8 mouse cellular contexts compared by ENCODE assay signal in genomic region chr13:43615194-43615576, GRCm38 (mm10). TPM values are rescaled to one million over a fixed set of nuclear protein-coding genes. Genes with fewer than 3 reads are reported as not detected.
A peak's percentile ranks its signal among the peaks of the same experiment; 100 is the strongest.
DNase-seq lines count a peak whose midpoint lies in the region; ATAC-seq and TF ChIP-seq lines count a peak whose summit lies in the region.

No protein-coding gene starts in this region.

- no peak for TF ChIP-seq CTCF in layer of hippocampus, adult 2 months (conservative IDR thresholded peaks at IDR 0.05)

- peaks cover 11% of the 10 kb centered on the region; the same call in 1 of the 2 replicates for H3K4me1 ChIP-seq in embryonic facial prominence, embryonic 14.5 days (ENCODE audit: control insufficient read depth, insufficient read depth, low read length)
- H3K4me1 ChIP-seq in stomach, embryonic 15.5 days = no peaks in the 10 kb centered on the region

- peak overlapping the region; percentile 69 for H3K4me3 ChIP-seq in layer of hippocampus, adult 2 months
- peak overlapping the region; percentile 72 for H3K4me3 ChIP-seq in embryonic facial prominence, embryonic 14.5 days (ENCODE audit: low read depth, low read length)
- peak overlapping the region; percentile 56 for H3K4me3 ChIP-seq in stomach, embryonic 15.5 days (replicated peaks)

- no peaks in the 10 kb centered on the region for H3K27me3 ChIP-seq in embryonic facial prominence, embryonic 14.5 days (replicated peaks; ENCODE audit: control insufficient read depth, insufficient read depth, low read length)
- no peaks in the 10 kb centered on the region for H3K27me3 ChIP-seq in stomach, embryonic 15.5 days (replicated peaks)

- peak; percentile 3; the same call in 1 of the 2 replicates for ATAC-seq in embryonic facial prominence, embryonic 14.5 days (ENCODE audit: low read depth)
- ATAC-seq in stomach, embryonic 15.5 days (ENCODE audit: insufficient read depth, low FRiP score, low read depth) = no peak

- 29% methylated on average over 9 of the region's 9 CpGs for WGBS in embryonic facial prominence, embryonic 14.5 days
- WGBS in stomach, embryonic 15.5 days = 24% methylated on average over 9 of the region's 9 CpGs

- no peak for DNase-seq in layer of hippocampus, adult 2 months (ENCODE audit: low spot score in 2 of 2)
- DNase-seq in layer of hippocampus, adult 18-20 months (ENCODE audit: low spot score in 2 of 2) = no peak
- no peak for DNase-seq in embryonic facial prominence, embryonic 14.5 days (ENCODE audit: low spot score)
- peak; percentile 28 for DNase-seq in liver
- DNase-seq in frontal cortex, postnatal 14 days (ENCODE audit: low spot score in 2 of 2) = no peak
- no peak for DNase-seq in lung, postnatal 25 days (ENCODE audit: low spot score)
- DNase-seq in kidney, postnatal 25 days = no peak

- no peaks in the 10 kb centered on the region for H3K36me3 ChIP-seq in embryonic facial prominence, embryonic 14.5 days (ENCODE audit: control insufficient read depth, insufficient read depth, low read length)
- no peaks in the 10 kb centered on the region for H3K36me3 ChIP-seq in stomach, embryonic 15.5 days

- no peaks in the 10 kb centered on the region for H3K9me3 ChIP-seq in embryonic facial prominence, embryonic 14.5 days (ENCODE audit: control insufficient read depth, low read length)
- H3K9me3 ChIP-seq in stomach, embryonic 15.5 days = no peaks in the 10 kb centered on the region

- peak overlapping the region; percentile 83 for H3K4me2 ChIP-seq in embryonic facial prominence, embryonic 14.5 days (ENCODE audit: low read depth, low read length)
- H3K4me2 ChIP-seq in stomach, embryonic 15.5 days = peak overlapping the region; percentile 75

- H3K27ac ChIP-seq in layer of hippocampus, adult 2 months = peak overlapping the region; percentile 96
- peak overlapping the region; percentile 62; the same call in 1 of the 2 replicates for H3K27ac ChIP-seq in embryonic facial prominence, embryonic 14.5 days (replicated peaks; ENCODE audit: low read depth, low read length)
- no peak overlapping the region for H3K27ac ChIP-seq in stomach, embryonic 15.5 days

- H3K9ac ChIP-seq in embryonic facial prominence, embryonic 14.5 days (ENCODE audit: low read depth, low read length) = peak overlapping the region; percentile 85
- H3K9ac ChIP-seq in stomach, embryonic 15.5 days = no peak overlapping the region

RNA-seq across cellular contexts. Expression of gene Rnf182, which starts 0.3 kb away (rescaled TPM):
- 10 to 100 TPM; 35.8 to 37.8 TPM for total RNA-seq in layer of hippocampus, adult 2 months (2021)
- total RNA-seq in layer of hippocampus, adult 18-20 months (2021) = 10 to 100 TPM; 33.3 to 35.9 TPM
- 7.8 and 8.2 TPM in 2 replicates for polyA plus RNA-seq in embryonic facial prominence, embryonic 14.5 days (2014; fragmentation: Nextera tagmentation; extraction: Ambion mirVana)
- polyA plus RNA-seq in stomach, embryonic 15.5 days (2015; fragmentation: Nextera tagmentation; extraction: Ambion mirVana) = 2.4 and 2.7 TPM in 2 replicates

RNA-seq across cellular contexts. Expression of gene Mcur1, which starts 55.2 kb away (rescaled TPM):
- total RNA-seq in layer of hippocampus, adult 2 months (2021) = 10 to 100 TPM; 20.6 to 25.6 TPM
- 10 to 100 TPM; 21.5 to 22.5 TPM for total RNA-seq in layer of hippocampus, adult 18-20 months (2021)
- 14.5 and 15.5 TPM in 2 replicates for polyA plus RNA-seq in embryonic facial prominence, embryonic 14.5 days (2014; fragmentation: Nextera tagmentation; extraction: Ambion mirVana)
- polyA plus RNA-seq in stomach, embryonic 15.5 days (2015; fragmentation: Nextera tagmentation; extraction: Ambion mirVana) = 12.7 and 14.8 TPM in 2 replicates
